18 mouse cellular contexts compared by ENCODE assay signal in the genomic region with DNA sequence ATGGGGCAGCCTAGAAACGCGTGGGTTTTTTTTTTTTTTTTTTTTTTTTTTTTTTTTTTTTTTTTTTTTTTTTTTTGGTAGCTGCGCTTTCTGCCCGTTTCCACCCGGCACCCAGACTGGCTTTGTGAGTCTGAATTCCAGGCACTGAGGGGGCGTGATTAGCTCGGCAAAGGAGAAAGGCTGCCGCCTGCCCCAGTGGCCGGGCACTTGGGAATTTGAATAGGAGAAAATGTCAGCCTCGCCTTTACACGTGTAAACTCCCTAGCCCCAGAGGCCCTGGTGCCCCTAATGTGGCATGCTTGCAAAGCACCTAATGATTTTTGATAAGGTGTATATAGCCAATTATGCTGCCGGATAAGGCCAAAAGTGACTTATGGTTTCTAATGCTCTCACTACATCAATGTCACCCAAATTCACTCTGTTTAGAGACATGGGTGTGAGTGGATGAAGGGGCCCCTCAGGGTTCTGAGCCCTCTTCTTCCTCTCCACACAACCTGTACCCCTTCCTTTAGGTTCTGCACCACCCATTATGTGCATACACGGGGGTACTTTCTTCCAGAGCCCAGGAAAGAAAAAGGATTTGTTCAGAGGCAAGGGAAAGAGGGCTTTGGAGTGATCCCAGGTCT. TPM values are rescaled to one million over a fixed set of nuclear protein-coding genes. Genes with fewer than 3 reads are reported as not detected.
A peak's percentile ranks its signal among the peaks of the same experiment; 100 is the strongest.
DNase-seq lines count a peak whose midpoint lies in the region; ATAC-seq and TF ChIP-seq lines count a peak whose summit lies in the region.
"Had no signal": no experiment of that assay in that cellular context is flagged by ENCODE, and none has a peak within 500 bp of the region (broad histone marks: within the 10 kb centered on the region; RNA-seq: fewer than 3 reads in every experiment).

No protein-coding gene starts in this region.

- TF ChIP-seq CTCF in hindbrain, postnatal 0 days (IDR thresholded peaks at IDR 0.05; ENCODE audit: low read depth), result no peak
- TF ChIP-seq CTCF in midbrain, postnatal 0 days (IDR thresholded peaks at IDR 0.05), result no peak

- H3K9ac ChIP-seq in forebrain, embryonic 15.5 days (replicated peaks), result no peak overlapping the region
- peak overlapping the region; percentile 61 for H3K9ac ChIP-seq in hindbrain, postnatal 0 days (replicated peaks; ENCODE audit: low read length)
- H3K9ac ChIP-seq in midbrain, postnatal 0 days (replicated peaks; ENCODE audit: low read length, poor library complexity, severe bottlenecking), result peak overlapping the region; percentile 71
- H3K9ac ChIP-seq: liver, postnatal 0 days; stomach, embryonic 15.5 days had no signal

- no peak overlapping the region for H3K4me2 ChIP-seq in forebrain, embryonic 15.5 days (replicated peaks)
- peak overlapping the region; percentile 61 for H3K4me2 ChIP-seq in hindbrain, postnatal 0 days (ENCODE audit: low read depth, low read length)
- peak overlapping the region; percentile 54 for H3K4me2 ChIP-seq in midbrain, postnatal 0 days (ENCODE audit: low read depth, low read length, poor library complexity, severe bottlenecking)
- H3K4me2 ChIP-seq: stomach, embryonic 15.5 days had no signal

- H3K4me3 ChIP-seq in forebrain, embryonic 15.5 days, result peak overlapping the region; percentile 34
- H3K4me3 ChIP-seq in hindbrain, postnatal 0 days (ENCODE audit: low read length), result peak overlapping the region; percentile 46
- H3K4me3 ChIP-seq in midbrain, postnatal 0 days (ENCODE audit: low read depth, low read length), result peak overlapping the region; percentile 51
- H3K4me3 ChIP-seq: stomach, embryonic 15.5 days had no signal

- DNase-seq in embryo, embryonic 10.5 days (ENCODE audit: low spot score), result peak; percentile 65
- no peak for DNase-seq in hindbrain, postnatal 0 days (ENCODE audit: low spot score)
- no peak for DNase-seq in midbrain, postnatal 0 days (ENCODE audit: low spot score)
- DNase-seq in kidney, adult 8-10 months, result no peak
- DNase-seq in adrenal gland, postnatal 25 days, result no peak
- DNase-seq: heart, adult 18-20 months; kidney, postnatal 36 days; liver, postnatal 0 days; lung, postnatal 4 days; thymus, postnatal 14 days had no signal

- H3K9me3 ChIP-seq in forebrain, embryonic 15.5 days, result no peaks in the 10 kb centered on the region
- H3K9me3 ChIP-seq in hindbrain, postnatal 0 days (ENCODE audit: low read length), result no peaks in the 10 kb centered on the region
- H3K9me3 ChIP-seq in midbrain, postnatal 0 days (ENCODE audit: low read length), result no peaks in the 10 kb centered on the region
- H3K9me3 ChIP-seq: stomach, embryonic 15.5 days had no signal

- peaks cover 40% of the 10 kb centered on the region for H3K4me1 ChIP-seq in forebrain, embryonic 15.5 days
- H3K4me1 ChIP-seq in hindbrain, postnatal 0 days (ENCODE audit: insufficient read depth, low read length), result no peaks in the 10 kb centered on the region
- no peaks in the 10 kb centered on the region for H3K4me1 ChIP-seq in midbrain, postnatal 0 days (ENCODE audit: insufficient read depth, low read length)

- ATAC-seq in forebrain, embryonic 15.5 days (replicated peaks), result no peak
- ATAC-seq in hindbrain, postnatal 0 days, result no peak
- ATAC-seq in midbrain, postnatal 0 days (ENCODE audit: low FRiP score), result no peak
- ATAC-seq in CD4-positive, CD25-positive, alpha-beta regulatory T cell, adult 4 months, result no peak
- ATAC-seq in inflammation-experienced regulatory T-cells, adult 6 months, result no peak
- ATAC-seq: intestine, postnatal 0 days; liver, postnatal 0 days had no signal

- H3K36me3 ChIP-seq in forebrain, embryonic 15.5 days, result no peaks in the 10 kb centered on the region
- no peaks in the 10 kb centered on the region for H3K36me3 ChIP-seq in hindbrain, postnatal 0 days (ENCODE audit: insufficient read depth, low read length)
- H3K36me3 ChIP-seq in midbrain, postnatal 0 days (ENCODE audit: insufficient read depth, low read length), result no peaks in the 10 kb centered on the region
- H3K36me3 ChIP-seq: stomach, embryonic 15.5 days had no signal

- no peak overlapping the region for H3K27ac ChIP-seq in forebrain, embryonic 15.5 days (replicated peaks)
- peak overlapping the region; percentile 56; the same call in 1 of the 2 replicates for H3K27ac ChIP-seq in hindbrain, postnatal 0 days
- H3K27ac ChIP-seq in midbrain, postnatal 0 days (ENCODE audit: low read depth, low read length), result peak overlapping the region; percentile 80
- H3K27ac ChIP-seq: stomach, embryonic 15.5 days had no signal

- 0% methylated on average over 13 of the region's 13 CpGs for WGBS in forebrain, embryonic 15.5 days
- under 1% methylated on average over 13 of the region's 13 CpGs for WGBS in hindbrain, postnatal 0 days
- WGBS in midbrain, postnatal 0 days, result under 1% methylated on average over 13 of the region's 13 CpGs

- peaks cover 89% of the 10 kb centered on the region for H3K27me3 ChIP-seq in forebrain, embryonic 15.5 days
- H3K27me3 ChIP-seq in hindbrain, postnatal 0 days (ENCODE audit: insufficient read depth, low read length), result peaks cover 53% of the 10 kb centered on the region
- peaks cover 46% of the 10 kb centered on the region for H3K27me3 ChIP-seq in midbrain, postnatal 0 days (ENCODE audit: insufficient read depth, low read length)

RNA-seq across cellular contexts. Expression of gene Lhx5, which starts 1.7 kb away (rescaled TPM):
- polyA plus RNA-seq in forebrain, embryonic 15.5 days (2015; fragmentation: Nextera tagmentation; extraction: Ambion mirVana), result 6.3 and 7.0 TPM in 2 replicates
- 26.2 and 31.0 TPM in 2 replicates for total RNA-seq in hindbrain, postnatal 0 days (2014; rRNA removed)
- polyA plus RNA-seq in hindbrain, postnatal 0 days (2015; fragmentation: Nextera tagmentation; extraction: Ambion mirVana), result 14.0 and 15.2 TPM in 2 replicates
- total RNA-seq in midbrain, postnatal 0 days (2014; rRNA removed), result 27.0 and 30.3 TPM in 2 replicates
- polyA plus RNA-seq in midbrain, postnatal 0 days (2015; fragmentation: Nextera tagmentation; extraction: Ambion mirVana), result 13.9 and 14.7 TPM in 2 replicates
- not detected for polyA plus RNA-seq in CD4-positive, CD25-positive, alpha-beta regulatory T cell, adult 4 months (2017; shearing (Covaris generic))
- polyA plus RNA-seq in inflammation-experienced regulatory T-cells, adult 6 months (2017; shearing (Covaris generic)), result not detected
- not detected in 2 replicates for total RNA-seq in adrenal gland, postnatal 25 days (2021)
- total RNA-seq: heart, adult 18-20 months; left cerebral cortex, adult 18-20 months had no signal
- polyA plus RNA-seq: embryonic facial prominence, embryonic 14.5 days; heart, postnatal 0 days; liver, postnatal 0 days had no signal

RNA-seq across cellular contexts. Expression of gene Sdsl, which starts 39.4 kb away (rescaled TPM):
- polyA plus RNA-seq in forebrain, embryonic 15.5 days (2015; fragmentation: Nextera tagmentation; extraction: Ambion mirVana), result 2.3 and 2.6 TPM in 2 replicates
- total RNA-seq in hindbrain, postnatal 0 days (2014; rRNA removed), result 4.6 and 6.0 TPM in 2 replicates
- 7.8 and 8.1 TPM in 2 replicates for polyA plus RNA-seq in hindbrain, postnatal 0 days (2015; fragmentation: Nextera tagmentation; extraction: Ambion mirVana)
- total RNA-seq in midbrain, postnatal 0 days (2014; rRNA removed), result 3.4 and 4.4 TPM in 2 replicates
- 5.8 and 6.0 TPM in 2 replicates for polyA plus RNA-seq in midbrain, postnatal 0 days (2015; fragmentation: Nextera tagmentation; extraction: Ambion mirVana)
- polyA plus RNA-seq in CD4-positive, CD25-positive, alpha-beta regulatory T cell, adult 4 months (2017; shearing (Covaris generic)), result not detected
- polyA plus RNA-seq in inflammation-experienced regulatory T-cells, adult 6 months (2017; shearing (Covaris generic)), result not detected
- total RNA-seq in adrenal gland, postnatal 25 days (2021), result 65.0 and 99.0 TPM in 2 replicates

RNA-seq across cellular contexts. Expression of gene Sds, which starts 43.1 kb away (rescaled TPM):
- not detected in 2 replicates for polyA plus RNA-seq in forebrain, embryonic 15.5 days (2015; fragmentation: Nextera tagmentation; extraction: Ambion mirVana)
- total RNA-seq in hindbrain, postnatal 0 days (2014; rRNA removed), result 0.50 TPM in 1 of 2 replicates, not detected in the other
- 0.20 and 0.59 TPM in 2 replicates for polyA plus RNA-seq in hindbrain, postnatal 0 days (2015; fragmentation: Nextera tagmentation; extraction: Ambion mirVana)
- total RNA-seq in midbrain, postnatal 0 days (2014; rRNA removed), result not detected in 2 replicates
- polyA plus RNA-seq in midbrain, postnatal 0 days (2015; fragmentation: Nextera tagmentation; extraction: Ambion mirVana), result 0.17 and 0.23 TPM in 2 replicates
- not detected for polyA plus RNA-seq in CD4-positive, CD25-positive, alpha-beta regulatory T cell, adult 4 months (2017; shearing (Covaris generic))
- polyA plus RNA-seq in inflammation-experienced regulatory T-cells, adult 6 months (2017; shearing (Covaris generic)), result not detected
- 2.9 TPM in 1 of 2 replicates, not detected in the other for total RNA-seq in adrenal gland, postnatal 25 days (2021)
- total RNA-seq: left cerebral cortex, adult 18-20 months had no signal
- polyA plus RNA-seq: embryonic facial prominence, embryonic 14.5 days; heart, postnatal 0 days; intestine, postnatal 0 days had no signal
